Mouse (Mus musculus): ENCODE data around the gene Bscl2. TPM values are rescaled to one million over a fixed set of nuclear protein-coding genes. Genes with fewer than 3 reads are reported as not detected.

Bscl2 gene
- polyA plus RNA-seq, 1 experiment from 2014 or later: 77.4 TPM

GRCm38 (mm10) chr19:8897865-8898495 lies 60.7 kb downstream of the Bscl2 start, which contains the start of gene Ganab:
Ganab (plus strand) TSS chr19:8898071.
- no peaks in the 10 kb centered on the region for H3K27me3 ChIP-seq
- H3K9ac ChIP-seq: peak within 1 kb of the TSS; percentile 93
- peak; percentile 98 for ATAC-seq (ENCODE audit: insufficient number of reproducible peaks, low FRiP score, low TSS enrichment, low read depth)
- H3K9me3 ChIP-seq: no peaks in the 10 kb centered on the region
- H3K4me1 ChIP-seq: peaks cover 37% of the 10 kb centered on the region
- H3K36me3 ChIP-seq: peaks cover 33% of the 10 kb centered on the region
- peak within 1 kb of the TSS; percentile 91 for H3K4me3 ChIP-seq
- H3K4me2 ChIP-seq: peak within 1 kb of the TSS; percentile 64
- under 1% methylated on average over 53 of the region's 53 CpGs for WGBS
- H3K27ac ChIP-seq: peak within 1 kb of the TSS; percentile 91

Small RNA genes within 50 kb of the gene (microRNA-seq; reads per million reads assigned to microRNA genes)
- not detected for gene Mir5136

Other genes with a start within 250 kb of the Bscl2 start
- gene Slc22a8, start 246.2 kb upstream of the Bscl2 start, polyA plus RNA-seq (2015; fragmentation: Nextera tagmentation; extraction: Ambion mirVana): 0.04 TPM in 1 of 2 replicates, not detected in the other
- 0.06 TPM in 1 of 2 replicates, not detected in the other for gene Slc22a6, start 219.4 kb upstream of the Bscl2 start, polyA plus RNA-seq (2015; fragmentation: Nextera tagmentation; extraction: Ambion mirVana)
- gene Chrm1, start 173.7 kb upstream of the Bscl2 start, polyA plus RNA-seq (2015; fragmentation: Nextera tagmentation; extraction: Ambion mirVana): 0.18 and 0.19 TPM in 2 replicates
- 118 and 148 TPM in 2 replicates for gene Slc3a2, start 114.1 kb upstream of the Bscl2 start, polyA plus RNA-seq (2015; fragmentation: Nextera tagmentation; extraction: Ambion mirVana)
- gene Wdr74, start 101.6 kb upstream of the Bscl2 start, polyA plus RNA-seq (2015; fragmentation: Nextera tagmentation; extraction: Ambion mirVana): 93.8 and 96.0 TPM in 2 replicates
- gene 1700092M07Rik, start 96.7 kb upstream of the Bscl2 start, polyA plus RNA-seq (2015; fragmentation: Nextera tagmentation; extraction: Ambion mirVana): 1.7 and 2.3 TPM in 2 replicates
- gene Stx5a, start 96.1 kb upstream of the Bscl2 start, polyA plus RNA-seq (2015; fragmentation: Nextera tagmentation; extraction: Ambion mirVana): 185 and 189 TPM in 2 replicates
- 171 and 188 TPM in 2 replicates for gene Nxf1, start 80.4 kb upstream of the Bscl2 start, polyA plus RNA-seq (2015; fragmentation: Nextera tagmentation; extraction: Ambion mirVana)
- gene Tmem223, start 66.5 kb upstream of the Bscl2 start, polyA plus RNA-seq (2015; fragmentation: Nextera tagmentation; extraction: Ambion mirVana): 141 and 155 TPM in 2 replicates
- 78.4 and 81.7 TPM in 2 replicates for gene Tmem179b, start 63.0 kb upstream of the Bscl2 start, polyA plus RNA-seq (2015; fragmentation: Nextera tagmentation; extraction: Ambion mirVana)
- gene Taf6l, start 51.0 kb upstream of the Bscl2 start, polyA plus RNA-seq (2015; fragmentation: Nextera tagmentation; extraction: Ambion mirVana): 24.9 and 25.3 TPM in 2 replicates
- 149 and 152 TPM in 2 replicates for gene Polr2g, start 38.9 kb upstream of the Bscl2 start, polyA plus RNA-seq (2015; fragmentation: Nextera tagmentation; extraction: Ambion mirVana)
- gene Zbtb3, start 34.9 kb upstream of the Bscl2 start, polyA plus RNA-seq (2015; fragmentation: Nextera tagmentation; extraction: Ambion mirVana): 4.6 and 4.8 TPM in 2 replicates
- gene Ttc9c, start 18.1 kb upstream of the Bscl2 start, polyA plus RNA-seq (2015; fragmentation: Nextera tagmentation; extraction: Ambion mirVana): 50.4 and 56.8 TPM in 2 replicates
- gene Hnrnpul2, start 17.5 kb upstream of the Bscl2 start, polyA plus RNA-seq (2015; fragmentation: Nextera tagmentation; extraction: Ambion mirVana): 5.4 and 5.6 TPM in 2 replicates
- gene AC129217.1, start 7.7 kb upstream of the Bscl2 start, polyA plus RNA-seq (2015; fragmentation: Nextera tagmentation; extraction: Ambion mirVana): not detected in 2 replicates
- gene Gng3, start 1.7 kb downstream of the Bscl2 start, polyA plus RNA-seq (2015; fragmentation: Nextera tagmentation; extraction: Ambion mirVana): 2.0 and 3.0 TPM in 2 replicates
- gene Lrrn4cl, start 13.3 kb downstream of the Bscl2 start, polyA plus RNA-seq (2015; fragmentation: Nextera tagmentation; extraction: Ambion mirVana): 3.1 and 4.3 TPM in 2 replicates
- 173 and 176 TPM in 2 replicates for gene Ubxn1, start 34.0 kb downstream of the Bscl2 start, polyA plus RNA-seq (2015; fragmentation: Nextera tagmentation; extraction: Ambion mirVana)
- 65.9 and 69.1 TPM in 2 replicates for gene Uqcc3, start 43.5 kb downstream of the Bscl2 start, polyA plus RNA-seq (2015; fragmentation: Nextera tagmentation; extraction: Ambion mirVana)
- gene Lbhd1, start 46.3 kb downstream of the Bscl2 start, polyA plus RNA-seq (2015; fragmentation: Nextera tagmentation; extraction: Ambion mirVana): 69.3 and 76.7 TPM in 2 replicates
- gene Gm49403, start 46.5 kb downstream of the Bscl2 start, polyA plus RNA-seq (2015; fragmentation: Nextera tagmentation; extraction: Ambion mirVana): not detected in 2 replicates
- 76.8 and 80.9 TPM in 2 replicates for gene 1810009A15Rik, start 51.4 kb downstream of the Bscl2 start, polyA plus RNA-seq (2015; fragmentation: Nextera tagmentation; extraction: Ambion mirVana)
- not detected in 2 replicates for gene Gm49416, start 51.5 kb downstream of the Bscl2 start, polyA plus RNA-seq (2015; fragmentation: Nextera tagmentation; extraction: Ambion mirVana)
- 38.6 and 42.0 TPM in 2 replicates for gene Ints5, start 55.5 kb downstream of the Bscl2 start, polyA plus RNA-seq (2015; fragmentation: Nextera tagmentation; extraction: Ambion mirVana)
- gene Ganab, start 60.6 kb downstream of the Bscl2 start, polyA plus RNA-seq (2015; fragmentation: Nextera tagmentation; extraction: Ambion mirVana): 97.4 and 102 TPM in 2 replicates
- gene B3gat3, start 82.9 kb downstream of the Bscl2 start, polyA plus RNA-seq (2015; fragmentation: Nextera tagmentation; extraction: Ambion mirVana): 47.1 and 48.6 TPM in 2 replicates
- 4.0 and 4.6 TPM in 2 replicates for gene Rom1, start 91.9 kb downstream of the Bscl2 start, polyA plus RNA-seq (2015; fragmentation: Nextera tagmentation; extraction: Ambion mirVana)
- gene Eml3, start 92.1 kb downstream of the Bscl2 start, polyA plus RNA-seq (2015; fragmentation: Nextera tagmentation; extraction: Ambion mirVana): 41.8 and 42.7 TPM in 2 replicates
- gene Mta2, start 104.4 kb downstream of the Bscl2 start, polyA plus RNA-seq (2015; fragmentation: Nextera tagmentation; extraction: Ambion mirVana): 155 and 160 TPM in 2 replicates
- 29.3 and 30.0 TPM in 2 replicates for gene Tut1, start 116.4 kb downstream of the Bscl2 start, polyA plus RNA-seq (2015; fragmentation: Nextera tagmentation; extraction: Ambion mirVana)
- gene Eef1g, start 129.6 kb downstream of the Bscl2 start, polyA plus RNA-seq (2015; fragmentation: Nextera tagmentation; extraction: Ambion mirVana): 467 and 482 TPM in 2 replicates
- 96.4 and 104 TPM in 2 replicates for gene Ahnak, start 151.8 kb downstream of the Bscl2 start, polyA plus RNA-seq (2015; fragmentation: Nextera tagmentation; extraction: Ambion mirVana)

Measured in limb, embryonic 15.5 days (tissue).